Mouse (Mus musculus): ENCODE measurements at regions not wholly inside any gene's neighbourhood (a gene's known extent, or its start where the extent isn't known, plus 50 kb on each side); places are given as distances from the start of the nearest gene placed in this dataset.

- Histone ChIP-seq H3K9ac (ENCODE audit: low read depth, low read length, severe bottlenecking) (no peak overlapping the region), H3K4me3 (replicated peaks; ENCODE audit: low read length) (no peak overlapping the region), H3K4me2 (replicated peaks; ENCODE audit: low read depth, low read length, severe bottlenecking) (no peak overlapping the region), H3K9me3 (ENCODE audit: control insufficient read depth, low read length) (no peaks in the 10 kb centered on the region), H3K36me3 (ENCODE audit: control insufficient read depth, insufficient read depth, low read length) (no peaks in the 10 kb centered on the region), H3K4me1 (ENCODE audit: control insufficient read depth, insufficient read depth, low read length) (peaks cover 6% of the 10 kb centered on the region; the same call in 1 of the 2 replicates), H3K27ac (replicated peaks; ENCODE audit: low read depth, low read length) (0 out of 2 replicates have a peak overlapping the region, but pooled peaks have one; percentile 22), H3K27me3 (ENCODE audit: control insufficient read depth, insufficient read depth, low read length) (no peaks in the 10 kb centered on the region)
- 32% methylated on average over 4 of the region's 4 CpGs for WGBS
- DNase-seq (ENCODE audit: low spot score) (peak; percentile 43), ATAC-seq (ENCODE audit: low FRiP score, low read depth) (peak; percentile 71)
- no peak for TF ChIP-seq POLR2A (IDR thresholded peaks at IDR 0.05; ENCODE audit: borderline replicate concordance, extremely low read depth, insufficient read depth, insufficient read length)
Observed at GRCm38 (mm10) chr13:34408007-34408668, 63.2 kb upstream of the Slc22a23 start.

- Histone ChIP-seq H3K4me1 (ENCODE audit: control insufficient read depth, insufficient read depth, low read length) (peaks cover 6% of the 10 kb centered on the region; the same call in 1 of the 2 replicates), H3K9ac (ENCODE audit: low read depth, low read length, severe bottlenecking) (no peak overlapping the region), H3K4me2 (replicated peaks; ENCODE audit: low read depth, low read length, severe bottlenecking) (no peak overlapping the region), H3K27ac (replicated peaks; ENCODE audit: low read depth, low read length) (no peak overlapping the region), H3K4me3 (replicated peaks; ENCODE audit: low read length) (no peak overlapping the region), H3K9me3 (ENCODE audit: control insufficient read depth, low read length) (no peaks in the 10 kb centered on the region), H3K27me3 (ENCODE audit: control insufficient read depth, insufficient read depth, low read length) (no peaks in the 10 kb centered on the region), H3K36me3 (ENCODE audit: control insufficient read depth, insufficient read depth, low read length) (no peaks in the 10 kb centered on the region)
- no peak for DNase-seq (ENCODE audit: low spot score)
- ATAC-seq (ENCODE audit: low FRiP score, low read depth): no peak
- TF ChIP-seq POLR2A (IDR thresholded peaks at IDR 0.05; ENCODE audit: borderline replicate concordance, extremely low read depth, insufficient read depth, insufficient read length): no peak
Observed at GRCm38 (mm10) chr13:34406291-34406690, 61.3 kb upstream of the Slc22a23 start.

DNA sequence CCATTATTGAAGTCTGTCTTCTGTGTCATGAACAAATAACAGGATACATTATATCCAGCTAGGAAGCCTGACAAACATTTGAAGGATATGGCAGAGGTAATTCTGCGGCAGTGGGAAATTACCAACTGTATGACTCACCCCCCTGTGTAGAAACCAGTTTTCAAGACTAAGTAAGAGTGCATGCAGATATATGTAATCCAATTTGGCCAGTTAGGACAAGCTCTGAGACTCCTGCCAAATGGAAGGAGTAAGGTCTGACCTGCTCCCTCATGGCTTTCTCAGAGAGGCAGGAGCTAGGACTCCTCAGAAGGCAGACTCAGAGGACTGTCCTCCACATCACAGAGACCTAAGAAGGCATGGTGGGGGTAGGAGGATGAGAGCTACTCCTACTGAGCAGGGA is 57.6 kb upstream of the Slc22a23 start:
- Histone ChIP-seq H3K9me3 (ENCODE audit: control insufficient read depth, low read length) (no peaks in the 10 kb centered on the region), H3K36me3 (ENCODE audit: control insufficient read depth, insufficient read depth, low read length) (no peaks in the 10 kb centered on the region), H3K4me2 (replicated peaks; ENCODE audit: low read depth, low read length, severe bottlenecking) (no peak overlapping the region), H3K27ac (replicated peaks; ENCODE audit: low read depth, low read length) (no peak overlapping the region), H3K4me1 (ENCODE audit: control insufficient read depth, insufficient read depth, low read length) (0 out of 2 replicates have a peak, but pooled peaks cover 2% of the 10 kb centered on the region), H3K4me3 (replicated peaks; ENCODE audit: low read length) (no peak overlapping the region), H3K27me3 (ENCODE audit: control insufficient read depth, insufficient read depth, low read length) (no peaks in the 10 kb centered on the region), H3K9ac (ENCODE audit: low read depth, low read length, severe bottlenecking) (no peak overlapping the region)
- DNase-seq (ENCODE audit: low spot score): no peak
- WGBS: 81% methylated on average over 1 of the region's 1 CpGs
- ATAC-seq (ENCODE audit: low FRiP score, low read depth): no peak
- TF ChIP-seq POLR2A (IDR thresholded peaks at IDR 0.05; ENCODE audit: borderline replicate concordance, extremely low read depth, insufficient read depth, insufficient read length): no peak

- DNase-seq (ENCODE audit: low spot score) (no peak), ATAC-seq (ENCODE audit: low FRiP score, low read depth) (no peak)
- Histone ChIP-seq H3K4me2 (replicated peaks; ENCODE audit: low read depth, low read length, severe bottlenecking) (no peak overlapping the region), H3K9me3 (ENCODE audit: control insufficient read depth, low read length) (no peaks in the 10 kb centered on the region), H3K27me3 (ENCODE audit: control insufficient read depth, insufficient read depth, low read length) (no peaks in the 10 kb centered on the region), H3K36me3 (ENCODE audit: control insufficient read depth, insufficient read depth, low read length) (no peaks in the 10 kb centered on the region), H3K9ac (ENCODE audit: low read depth, low read length, severe bottlenecking) (no peak overlapping the region), H3K4me1 (ENCODE audit: control insufficient read depth, insufficient read depth, low read length) (0 out of 2 replicates have a peak, but pooled peaks cover 2% of the 10 kb centered on the region), H3K27ac (replicated peaks; ENCODE audit: low read depth, low read length) (no peak overlapping the region), H3K4me3 (replicated peaks; ENCODE audit: low read length) (no peak overlapping the region)
- no peak for TF ChIP-seq POLR2A (IDR thresholded peaks at IDR 0.05; ENCODE audit: borderline replicate concordance, extremely low read depth, insufficient read depth, insufficient read length)
- WGBS: 61% methylated on average over 2 of the region's 2 CpGs
Observed at GRCm38 (mm10) chr13:34401031-34401430, 56.0 kb upstream of the Slc22a23 start.

- Histone ChIP-seq H3K36me3 (ENCODE audit: control insufficient read depth, insufficient read depth, low read length) (no peaks in the 10 kb centered on the region), H3K4me3 (replicated peaks; ENCODE audit: low read length) (no peak overlapping the region), H3K27ac (replicated peaks; ENCODE audit: low read depth, low read length) (no peak overlapping the region), H3K9me3 (ENCODE audit: control insufficient read depth, low read length) (no peaks in the 10 kb centered on the region), H3K4me2 (replicated peaks; ENCODE audit: low read depth, low read length, severe bottlenecking) (no peak overlapping the region), H3K4me1 (ENCODE audit: control insufficient read depth, insufficient read depth, low read length) (peaks cover 6% of the 10 kb centered on the region), H3K9ac (ENCODE audit: low read depth, low read length, severe bottlenecking) (no peak overlapping the region), H3K27me3 (ENCODE audit: control insufficient read depth, insufficient read depth, low read length) (no peaks in the 10 kb centered on the region)
- no peak for ATAC-seq (ENCODE audit: low FRiP score, low read depth)
- 41% methylated on average over 3 of the region's 3 CpGs for WGBS
- DNase-seq (ENCODE audit: low spot score): no peak
- TF ChIP-seq POLR2A (IDR thresholded peaks at IDR 0.05; ENCODE audit: borderline replicate concordance, extremely low read depth, insufficient read depth, insufficient read length): no peak
Observed at GRCm38 (mm10) chr13:34398847-34399246, 53.9 kb upstream of the Slc22a23 start.

Measured in limb, embryonic 14.5 days (tissue).